Mouse (Mus musculus) limb, embryonic 15.5 days (tissue): Measurements from ENCODE around the gene App. TPM values are rescaled to one million over a fixed set of nuclear protein-coding genes. Genes with fewer than 3 reads are reported as not detected.

Experiments used
- ATAC-seq: fragments of 200-750 bp; cut with Nextera tagmentation; 2 replicates; pipeline ENCODE4 v1.8.0; 2017; ENCODE audit warnings: low read depth, moderate TSS enrichment; ENCODE audit not compliant: insufficient number of reproducible peaks, low FRiP score, low TSS enrichment
- H3K27ac ChIP-seq: fragments of 300-500 bp; sonication (generic); 2 replicates; pipeline ENCODE4 v1.5.1; 2015; ENCODE audit warnings: moderate library complexity, mild to moderate bottlenecking, inconsistent platforms
- H3K27me3 ChIP-seq: fragments of 300-500 bp; sonication (generic); 2 replicates; pipeline ENCODE4 v1.6.1; 2015; ENCODE audit warnings: inconsistent platforms
- H3K36me3 ChIP-seq: fragments of 300-500 bp; sonication (generic); 2 replicates; pipeline ENCODE4 v1.6.1; 2015; ENCODE audit warnings: inconsistent platforms
- H3K4me1 ChIP-seq: fragments of 300-500 bp; sonication (generic); 2 replicates; pipeline ENCODE4 v1.6.1; 2015; ENCODE audit warnings: inconsistent platforms
- H3K4me2 ChIP-seq: fragments of 300-500 bp; sonication (generic); 2 replicates; pipeline ENCODE4 v1.6.1; 2015; ENCODE audit warnings: mild to moderate bottlenecking, inconsistent platforms
- H3K4me3 ChIP-seq: fragments of 300-500 bp; sonication (generic); 2 replicates; pipeline ENCODE4 v1.5.1; 2015; ENCODE audit warnings: mild to moderate bottlenecking, inconsistent platforms
- H3K9ac ChIP-seq: fragments of 300-500 bp; sonication (generic); 2 replicates; pipeline ENCODE4 v1.6.1; 2015; ENCODE audit warnings: inconsistent platforms
- H3K9me3 ChIP-seq: fragments of 300-500 bp; sonication (generic); 2 replicates; pipeline ENCODE4 v1.6.1; 2016; ENCODE audit warnings: inconsistent platforms
- WGBS: fragments of 180-500 bp; shearing (Covaris S2); methylation state at CpG from one replicate; pipeline ENCODE4 v1.1.7; 2015; 5-methylcytosine and 5-hydroxymethylcytosine counted together
- polyA plus RNA-seq: library from polyadenylated mRNA; unstranded; fragments of >200 nt; fragmentation: Nextera tagmentation; extraction: Ambion mirVana; gene quantifications from 2 replicates; pipeline ENCODE4 v1.2.1, GENCODE M21; 2015

App gene
- polyA plus RNA-seq, 1 experiment from 2014 or later: 231 TPM

- no peak for ATAC-seq
- H3K9me3 ChIP-seq: no peaks in the 10 kb centered on the region
- WGBS: 92% methylated on average over 7 of the region's 7 CpGs
- H3K4me2 ChIP-seq: no peak overlapping the region
- no peak overlapping the region for H3K27ac ChIP-seq
- H3K9ac ChIP-seq: no peak overlapping the region
- H3K4me1 ChIP-seq: no peaks in the 10 kb centered on the region; the same call in 1 of the 2 replicates
- H3K36me3 ChIP-seq: peaks cover 17% of the 10 kb centered on the region
- H3K4me3 ChIP-seq: no peak overlapping the region
- H3K27me3 ChIP-seq: no peaks in the 10 kb centered on the region
Observed at GRCm38 (mm10) chr16:85099044-85099443, 74.5 kb downstream of the App start.

GRCm38 (mm10) chr16:85096396-85096795 lies 77.2 kb downstream of the App start:
- peaks cover 7% of the 10 kb centered on the region for H3K36me3 ChIP-seq
- 85% methylated on average over 6 of the region's 6 CpGs for WGBS
- H3K9ac ChIP-seq: no peak overlapping the region
- H3K9me3 ChIP-seq: no peaks in the 10 kb centered on the region
- ATAC-seq: no peak
- H3K4me3 ChIP-seq: no peak overlapping the region
- no peak overlapping the region for H3K27ac ChIP-seq
- no peaks in the 10 kb centered on the region for H3K27me3 ChIP-seq
- peaks cover 3% of the 10 kb centered on the region; the same call in 1 of the 2 replicates for H3K4me1 ChIP-seq
- no peak overlapping the region for H3K4me2 ChIP-seq

DNA sequence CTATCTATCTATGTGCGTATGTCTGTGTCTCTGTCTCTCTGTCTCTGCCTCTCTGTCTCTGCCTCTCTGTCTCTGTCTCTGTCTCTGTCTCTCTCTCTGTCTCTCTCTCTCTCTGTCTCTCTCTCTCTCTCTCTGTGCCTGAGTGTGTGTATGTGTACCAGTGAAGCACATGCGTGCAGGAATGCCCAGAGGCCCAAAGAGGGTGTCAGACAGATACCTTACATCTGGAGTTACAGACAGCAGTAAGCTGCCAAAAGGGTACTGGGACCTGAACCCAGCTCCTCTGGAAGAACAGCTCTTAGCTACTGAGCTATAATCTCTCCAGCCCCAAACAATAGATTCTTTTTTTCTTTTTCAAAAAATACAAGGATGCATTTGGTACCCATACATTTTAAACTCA lies 77.6 kb downstream of the App start:
- Histone ChIP-seq H3K27ac (no peak overlapping the region), H3K4me1 (peaks cover 6% of the 10 kb centered on the region; the same call in 1 of the 2 replicates), H3K27me3 (no peaks in the 10 kb centered on the region), H3K4me2 (no peak overlapping the region), H3K4me3 (no peak overlapping the region), H3K9ac (no peak overlapping the region), H3K36me3 (peaks cover 7% of the 10 kb centered on the region), H3K9me3 (no peaks in the 10 kb centered on the region)
- 82% methylated on average over 2 of the region's 2 CpGs for WGBS
- no peak for ATAC-seq

DNA sequence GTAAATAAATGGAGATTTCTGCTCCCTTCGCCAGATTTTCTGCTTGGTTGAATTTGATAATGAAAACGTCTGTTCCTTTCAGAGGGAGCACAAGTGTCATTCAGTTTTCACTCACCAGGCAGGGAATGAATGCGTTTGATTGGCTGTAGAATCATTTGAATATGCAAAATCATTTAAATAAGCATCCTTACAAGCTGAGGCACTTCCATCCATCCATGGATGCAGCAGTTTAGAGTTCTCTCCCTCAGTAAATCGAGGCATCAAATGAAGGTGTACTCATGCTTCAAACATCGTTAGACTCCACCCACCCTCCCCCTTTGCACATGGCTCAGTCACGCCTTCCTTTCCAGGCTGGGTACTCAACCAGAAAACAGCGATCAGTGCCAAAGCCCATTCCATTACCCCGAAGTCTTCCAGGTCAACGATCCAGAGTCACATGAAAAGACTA lies 80.9 kb downstream of the App start:
- H3K27me3 ChIP-seq: no peaks in the 10 kb centered on the region
- no peak overlapping the region for H3K4me2 ChIP-seq
- no peak overlapping the region for H3K4me3 ChIP-seq
- no peak for ATAC-seq
- no peak overlapping the region for H3K9ac ChIP-seq
- H3K4me1 ChIP-seq: peaks cover 8% of the 10 kb centered on the region; the same call in 1 of the 2 replicates
- H3K36me3 ChIP-seq: peaks cover 6% of the 10 kb centered on the region
- H3K27ac ChIP-seq: no peak overlapping the region
- no peaks in the 10 kb centered on the region for H3K9me3 ChIP-seq
- WGBS: 67% methylated on average over 9 of the region's 9 CpGs

DNA sequence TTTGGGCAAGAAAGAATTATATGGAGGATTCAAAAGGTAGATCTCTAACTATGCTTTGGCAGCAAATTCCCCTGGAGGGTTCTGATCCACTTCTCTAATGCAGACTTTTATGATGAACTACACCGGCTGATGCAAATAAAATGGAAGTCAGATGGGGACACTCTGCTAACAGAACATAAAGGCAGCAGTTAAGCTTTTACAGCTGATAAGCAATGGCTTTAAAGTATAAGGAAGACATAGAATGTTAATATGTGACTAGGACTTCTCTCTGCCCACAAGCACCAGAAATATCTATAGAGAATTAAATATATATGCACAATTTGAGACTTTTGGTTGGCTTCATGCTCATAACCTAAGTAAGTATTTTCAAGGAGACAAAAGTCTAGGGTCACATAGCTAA lies 81.4 kb downstream of the App start:
- no peak overlapping the region for H3K4me2 ChIP-seq
- 36% methylated on average over 1 of the region's 1 CpGs for WGBS
- no peak overlapping the region for H3K27ac ChIP-seq
- no peak overlapping the region for H3K4me3 ChIP-seq
- ATAC-seq: no peak
- H3K27me3 ChIP-seq: no peaks in the 10 kb centered on the region
- peaks cover 4% of the 10 kb centered on the region for H3K36me3 ChIP-seq
- H3K4me1 ChIP-seq: peaks cover 8% of the 10 kb centered on the region; the same call in 1 of the 2 replicates
- H3K9ac ChIP-seq: no peak overlapping the region
- H3K9me3 ChIP-seq: no peaks in the 10 kb centered on the region

DNA sequence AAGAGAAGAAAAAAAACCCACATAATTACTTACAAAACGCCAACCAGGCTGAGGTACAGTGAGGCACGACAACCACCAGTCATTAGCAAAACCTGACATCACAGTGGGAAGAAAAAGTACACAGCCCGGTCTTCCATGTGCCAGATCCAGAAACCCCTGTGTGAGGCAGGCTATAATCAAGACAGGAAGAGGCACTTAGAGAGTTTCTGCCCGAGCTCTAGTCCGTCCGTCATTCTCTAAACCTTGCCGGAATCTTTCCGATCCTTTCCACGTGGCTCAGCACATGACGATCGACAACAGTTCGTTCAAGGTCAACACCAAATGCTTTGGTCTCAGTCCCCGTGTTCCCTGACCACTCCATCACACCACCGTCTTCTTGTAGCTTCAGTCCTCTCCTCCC lies 82.6 kb downstream of the App start:
- H3K4me1 ChIP-seq: peaks cover 8% of the 10 kb centered on the region; the same call in 1 of the 2 replicates
- H3K4me2 ChIP-seq: no peak overlapping the region
- WGBS: 56% methylated on average over 14 of the region's 14 CpGs

DNA sequence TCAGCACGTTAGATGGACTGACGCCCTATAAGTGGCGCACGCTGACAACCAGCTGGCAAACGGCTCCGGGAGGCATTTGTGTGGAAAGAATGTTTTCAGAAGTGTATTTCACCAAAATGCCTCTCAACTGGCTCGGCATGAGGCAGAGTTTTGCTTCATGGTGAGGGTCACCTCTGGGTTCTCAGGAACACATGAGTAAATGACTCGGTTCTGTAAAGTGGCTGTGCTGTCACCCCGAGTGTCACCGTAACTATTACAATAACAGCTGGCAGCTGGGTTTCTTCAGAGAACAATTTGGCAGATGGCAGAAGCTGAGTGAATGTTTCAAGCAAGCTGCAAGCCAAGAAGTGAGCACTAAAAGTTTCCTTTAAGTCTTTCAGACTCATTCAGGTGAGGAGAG lies 85.4 kb downstream of the App start:
- no peaks in the 10 kb centered on the region for H3K9me3 ChIP-seq
- ATAC-seq: no peak
- H3K4me3 ChIP-seq: no peak overlapping the region
- H3K4me1 ChIP-seq: peaks cover 8% of the 10 kb centered on the region; the same call in 1 of the 2 replicates
- H3K27me3 ChIP-seq: no peaks in the 10 kb centered on the region
- 58% methylated on average over 10 of the region's 10 CpGs for WGBS
- H3K36me3 ChIP-seq: no peaks in the 10 kb centered on the region
- no peak overlapping the region for H3K27ac ChIP-seq
- H3K4me2 ChIP-seq: no peak overlapping the region
- H3K9ac ChIP-seq: no peak overlapping the region

More for the DNA sequence above, 82.6 kb downstream of the App start:
- Histone ChIP-seq H3K27me3 (no peaks in the 10 kb centered on the region), H3K9ac (no peak overlapping the region), H3K27ac (no peak overlapping the region), H3K36me3 (no peaks in the 10 kb centered on the region), H3K9me3 (no peaks in the 10 kb centered on the region), H3K4me3 (no peak overlapping the region)
- ATAC-seq: no peak

- H3K4me3 ChIP-seq: no peak overlapping the region
Observed at GRCm38 (mm10) chr16:85086303-85086702, 87.3 kb downstream of the App start.

GRCm38 (mm10) chr16:85085902-85086301 lies 87.7 kb downstream of the App start:
- ATAC-seq: no peak
- H3K4me2 ChIP-seq: no peak overlapping the region
- no peak overlapping the region for H3K4me3 ChIP-seq
- no peak overlapping the region for H3K9ac ChIP-seq
- H3K36me3 ChIP-seq: peaks cover 13% of the 10 kb centered on the region
- no peaks in the 10 kb centered on the region for H3K9me3 ChIP-seq
- no peak overlapping the region for H3K27ac ChIP-seq
- 56% methylated on average over 6 of the region's 6 CpGs for WGBS
- 0 out of 2 replicates have a peak, but pooled peaks cover 2% of the 10 kb centered on the region for H3K4me1 ChIP-seq
- no peaks in the 10 kb centered on the region for H3K27me3 ChIP-seq

More at GRCm38 (mm10) chr16:85086303-85086702, 87.3 kb downstream of the App start:
- Histone ChIP-seq H3K27me3 (no peaks in the 10 kb centered on the region), H3K4me1 (peaks cover 5% of the 10 kb centered on the region; the same call in 1 of the 2 replicates), H3K36me3 (peaks cover 13% of the 10 kb centered on the region), H3K9me3 (no peaks in the 10 kb centered on the region), H3K27ac (no peak overlapping the region), H3K9ac (no peak overlapping the region), H3K4me2 (no peak overlapping the region)
- ATAC-seq: no peak
- WGBS: 87% methylated on average over 14 of the region's 14 CpGs

DNA sequence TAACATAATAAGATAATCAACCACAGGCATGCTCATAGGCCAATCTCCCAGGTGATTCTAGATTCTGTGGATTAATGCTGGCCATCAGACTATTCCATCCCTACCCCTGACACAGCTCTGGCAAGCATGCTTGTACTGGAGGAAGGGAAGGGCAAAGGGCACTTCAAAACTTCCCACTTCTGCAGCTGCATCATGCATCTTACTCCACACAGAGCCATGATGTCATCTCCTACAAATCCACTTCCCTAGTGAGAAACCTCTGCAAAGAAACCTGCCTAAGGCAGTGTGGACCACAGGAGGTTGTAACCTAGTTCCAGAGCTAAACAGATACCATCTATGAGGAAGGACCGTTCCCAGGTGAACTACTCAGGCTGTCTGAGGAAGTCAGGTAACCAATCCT lies 89.4 kb downstream of the App start:
- Histone ChIP-seq H3K36me3 (peaks cover 24% of the 10 kb centered on the region), H3K4me1 (no peaks in the 10 kb centered on the region), H3K9ac (no peak overlapping the region), H3K27me3 (no peaks in the 10 kb centered on the region), H3K4me3 (no peak overlapping the region), H3K9me3 (no peaks in the 10 kb centered on the region), H3K4me2 (no peak overlapping the region), H3K27ac (no peak overlapping the region)
- no peak for ATAC-seq
- 92% methylated on average over 1 of the region's 1 CpGs for WGBS

- H3K4me3 ChIP-seq: no peak overlapping the region
- H3K4me2 ChIP-seq: no peak overlapping the region
- 67% methylated on average over 2 of the region's 2 CpGs for WGBS
- H3K9me3 ChIP-seq: no peaks in the 10 kb centered on the region
- no peaks in the 10 kb centered on the region for H3K27me3 ChIP-seq
- H3K4me1 ChIP-seq: no peaks in the 10 kb centered on the region
- no peak for ATAC-seq
- no peak overlapping the region for H3K9ac ChIP-seq
- peaks cover 61% of the 10 kb centered on the region for H3K36me3 ChIP-seq
- no peak overlapping the region for H3K27ac ChIP-seq
Observed at GRCm38 (mm10) chr16:85075330-85075729, 98.2 kb downstream of the App start.

- Histone ChIP-seq H3K27ac (no peak overlapping the region), H3K9me3 (no peaks in the 10 kb centered on the region), H3K9ac (no peak overlapping the region), H3K36me3 (peaks cover 57% of the 10 kb centered on the region), H3K4me3 (no peak overlapping the region), H3K27me3 (no peaks in the 10 kb centered on the region), H3K4me1 (no peaks in the 10 kb centered on the region), H3K4me2 (no peak overlapping the region)
- WGBS: 59% methylated on average over 6 of the region's 6 CpGs
- no peak for ATAC-seq
Observed at GRCm38 (mm10) chr16:85074889-85075288, 98.7 kb downstream of the App start.

- H3K27me3 ChIP-seq: no peaks in the 10 kb centered on the region
- ATAC-seq: no peak
- no peak overlapping the region for H3K4me2 ChIP-seq
- WGBS: 92% methylated on average over 12 of the region's 12 CpGs
- H3K4me1 ChIP-seq: no peaks in the 10 kb centered on the region
- H3K9me3 ChIP-seq: no peaks in the 10 kb centered on the region
- H3K9ac ChIP-seq: no peak overlapping the region
- no peak overlapping the region for H3K4me3 ChIP-seq
- H3K36me3 ChIP-seq: peaks cover 40% of the 10 kb centered on the region
- no peak overlapping the region for H3K27ac ChIP-seq
Observed at GRCm38 (mm10) chr16:85072624-85073023, 100.9 kb downstream of the App start.
